In genomic region chr14:103652524-103652923, GRCm38 (mm10) we compare ENCODE assay signal across 14 mouse cellular contexts. TPM values are rescaled to one million over a fixed set of nuclear protein-coding genes. Genes with fewer than 3 reads are reported as not detected.
DNase-seq lines count a peak whose midpoint lies in the region; ATAC-seq and TF ChIP-seq lines count a peak whose summit lies in the region.
"Had no signal": no experiment of that assay in that cellular context is flagged by ENCODE, and none has a peak within 500 bp of the region (broad histone marks: within the 10 kb centered on the region; RNA-seq: fewer than 3 reads in every experiment).

No protein-coding gene starts in this region.

- DNase-seq in CH12.LX (ENCODE audit: extremely low read depth), result no peak
- no peak for DNase-seq in forebrain, embryonic 11.5 days (ENCODE audit: low spot score)
- DNase-seq in frontal cortex, adult 2 months (ENCODE audit: extremely low spot score in 1 of 2, low spot score in 1 of 2), result no peak
- DNase-seq in embryo, embryonic 9.5 days (ENCODE audit: extremely low spot score), result no peak
- DNase-seq: adrenal gland, postnatal 25 days; cerebellum, adult 8-10 months; layer of hippocampus, adult 9-11 months; lung, embryonic 14.5 days had no signal

- H3K4me1 ChIP-seq in CH12.LX (ENCODE audit: control insufficient read depth in 1 of 2, insufficient read depth in 2 of 2), result peaks cover 5 to 48% of the 10 kb centered on the region in 2 experiments; a peak in 3 of 4 replicates
- H3K4me1 ChIP-seq in forebrain, embryonic 11.5 days (replicated peaks; ENCODE audit: control insufficient read depth, insufficient read depth, low read length), result peaks cover 7% of the 10 kb centered on the region
- peaks cover 42% of the 10 kb centered on the region for H3K4me1 ChIP-seq in hindbrain, embryonic 12.5 days
- peaks cover 66% of the 10 kb centered on the region for H3K4me1 ChIP-seq in midbrain, embryonic 15.5 days

- TF ChIP-seq CTCF in CH12.LX (conservative IDR thresholded peaks at IDR 0.05 in 1 of 2, IDR thresholded peaks at IDR 0.05 in 1 of 2; ENCODE audit: low read depth in 2 of 2, low read length in 2 of 2), result no peak

- H3K79me2 ChIP-seq in CH12.LX (replicated peaks; ENCODE audit: control insufficient read depth, extremely low read depth, insufficient read depth, poor library complexity, severe bottlenecking), result peaks cover 33% of the 10 kb centered on the region

- H3K9me3 ChIP-seq in CH12.LX (replicated peaks; ENCODE audit: low read length), result no peaks in the 10 kb centered on the region
- H3K9me3 ChIP-seq in forebrain, embryonic 11.5 days (ENCODE audit: control insufficient read depth, low read length), result no peaks in the 10 kb centered on the region
- no peaks in the 10 kb centered on the region for H3K9me3 ChIP-seq in hindbrain, embryonic 12.5 days (replicated peaks)
- H3K9me3 ChIP-seq in midbrain, embryonic 15.5 days, result no peaks in the 10 kb centered on the region
- H3K9me3 ChIP-seq: heart, embryonic 15.5 days had no signal

- peak overlapping the region; percentile 92 for H3K4me2 ChIP-seq in CH12.LX (ENCODE audit: insufficient read depth, low read depth, poor library complexity, severe bottlenecking)
- H3K4me2 ChIP-seq in forebrain, embryonic 11.5 days (ENCODE audit: low read depth, low read length, severe bottlenecking), result 0 out of 2 replicates have a peak overlapping the region, but pooled peaks have one; percentile 15
- peak overlapping the region; percentile 66 for H3K4me2 ChIP-seq in hindbrain, embryonic 12.5 days (replicated peaks)
- peak overlapping the region; percentile 67 for H3K4me2 ChIP-seq in midbrain, embryonic 15.5 days
- H3K4me2 ChIP-seq: heart, embryonic 15.5 days; lung, embryonic 14.5 days had no signal

- WGBS in forebrain, embryonic 11.5 days, result 82% methylated on average over 5 of the region's 5 CpGs
- 80% methylated on average over 5 of the region's 5 CpGs for WGBS in hindbrain, embryonic 12.5 days
- 76% methylated on average over 5 of the region's 5 CpGs for WGBS in midbrain, embryonic 15.5 days

- dilution Hi-C loops in CH12.LX (cut with MboI; ENCODE audit: extremely low pct_ligation_motif_present, extremely low pct_unique_long_range_greater_than_20kb, low sequenced_read_pairs), result no loop called here

- H3K4me3 ChIP-seq in CH12.LX (replicated peaks in 1 of 3; ENCODE audit: low read depth in 2 of 3, low read length in 2 of 3, poor library complexity in 1 of 3), result peak overlapping the region in 1 of 3 experiments; percentile 58
- no peak overlapping the region; the same call in 1 of the 2 replicates for H3K4me3 ChIP-seq in forebrain, embryonic 11.5 days (ENCODE audit: low read depth, low read length)
- H3K4me3 ChIP-seq in hindbrain, embryonic 12.5 days, result no peak overlapping the region
- peak overlapping the region; percentile 100; the same call in 1 of the 2 replicates for H3K4me3 ChIP-seq in midbrain, embryonic 15.5 days
- H3K4me3 ChIP-seq: heart, embryonic 15.5 days had no signal

- peaks cover 0 to 3% of the 10 kb centered on the region in 2 experiments for H3K36me3 ChIP-seq in CH12.LX (replicated peaks in 1 of 2; ENCODE audit: control insufficient read depth in 1 of 2, insufficient read depth in 1 of 2, low read length in 1 of 2)
- H3K36me3 ChIP-seq in forebrain, embryonic 11.5 days (ENCODE audit: control insufficient read depth, insufficient read depth, low read length), result no peaks in the 10 kb centered on the region; the same call in 1 of the 2 replicates
- H3K36me3 ChIP-seq in hindbrain, embryonic 12.5 days, result 0 out of 2 replicates have a peak, but pooled peaks cover 2% of the 10 kb centered on the region
- no peaks in the 10 kb centered on the region for H3K36me3 ChIP-seq in midbrain, embryonic 15.5 days (replicated peaks)
- H3K36me3 ChIP-seq: heart, embryonic 15.5 days had no signal

- in situ Hi-C loops in CH12.LX (cut with MboI; ENCODE audit: low pct_ligation_motif_present, low pct_unique_long_range_greater_than_20kb, low sequenced_read_pairs), result no loop called here

- no peak for TF ChIP-seq EP300 in CH12.LX (IDR thresholded peaks at IDR 0.05; ENCODE audit: low read length)

- no peak for ATAC-seq in forebrain, embryonic 11.5 days (replicated peaks; ENCODE audit: low FRiP score)
- no peak for ATAC-seq in hindbrain, embryonic 12.5 days (ENCODE audit: low FRiP score)
- ATAC-seq in midbrain, embryonic 15.5 days (replicated peaks), result no peak
- ATAC-seq in monocyte, adult 5-6 weeks (replicated peaks; ENCODE audit: insufficient number of reproducible peaks, low FRiP score, low TSS enrichment, poor library complexity, severe bottlenecking), result no peak

- TF ChIP-seq POLR2A in CH12.LX (IDR thresholded peaks at IDR 0.05; ENCODE audit: low read depth, low read length), result no peak

- no peaks in the 10 kb centered on the region for H3K27me3 ChIP-seq in CH12.LX (replicated peaks)
- no peaks in the 10 kb centered on the region for H3K27me3 ChIP-seq in forebrain, embryonic 11.5 days (ENCODE audit: control insufficient read depth, insufficient read depth, low read length)
- H3K27me3 ChIP-seq in hindbrain, embryonic 12.5 days, result no peaks in the 10 kb centered on the region
- no peaks in the 10 kb centered on the region for H3K27me3 ChIP-seq in midbrain, embryonic 15.5 days (replicated peaks)

- TF ChIP-seq RAD21 in CH12.LX (IDR thresholded peaks at IDR 0.05; ENCODE audit: low read depth, low read length), result no peak

- H3K27ac ChIP-seq in CH12.LX (ENCODE audit: insufficient read depth, low read depth), result no peak overlapping the region
- no peak overlapping the region for H3K27ac ChIP-seq in forebrain, embryonic 11.5 days (ENCODE audit: low read depth, low read length)
- H3K27ac ChIP-seq in hindbrain, embryonic 12.5 days, result no peak overlapping the region
- no peak overlapping the region for H3K27ac ChIP-seq in midbrain, embryonic 15.5 days
- H3K27ac ChIP-seq: heart, embryonic 15.5 days; kidney, postnatal 0 days; macrophage had no signal

- peak overlapping the region; percentile 53 for H3K9ac ChIP-seq in CH12.LX (ENCODE audit: insufficient read depth, low read depth)
- no peak overlapping the region for H3K9ac ChIP-seq in forebrain, embryonic 11.5 days (ENCODE audit: low read length)
- no peak overlapping the region for H3K9ac ChIP-seq in hindbrain, embryonic 12.5 days
- H3K9ac ChIP-seq in midbrain, embryonic 15.5 days, result no peak overlapping the region
- H3K9ac ChIP-seq: heart, embryonic 15.5 days; lung, embryonic 14.5 days had no signal

TF ChIP-seq in CH12.LX, 34 proteins besides CTCF, POLR2A, EP300 and RAD21:
- TF ChIP-seq KAT2A (IDR thresholded peaks at IDR 0.05; ENCODE audit: insufficient replicate concordance, low read length), result no peak
- 0 out of 2 replicates have a peak, but pooled peaks have one; percentile 18 for TF ChIP-seq MXI1 (IDR thresholded peaks at IDR 0.05; ENCODE audit: low read depth, low read length)
- TF ChIP-seq UBTF (IDR thresholded peaks at IDR 0.05; ENCODE audit: low read depth, low read length), result no peak
- no peak for TF ChIP-seq HCFC1 (IDR thresholded peaks at IDR 0.05; ENCODE audit: low read depth, low read length)
- no peak for TF ChIP-seq ZKSCAN1 (IDR thresholded peaks at IDR 0.05; ENCODE audit: borderline replicate concordance, low read depth, low read length)
- no peak for TF ChIP-seq ZC3H11A (IDR thresholded peaks at IDR 0.05; ENCODE audit: low read depth, low read length)
- TF ChIP-seq ELF1 (IDR thresholded peaks at IDR 0.05; ENCODE audit: low read depth, low read length), result peak; percentile 55; the same call in 1 of the 2 replicates
- TF ChIP-seq ETS1 (conservative IDR thresholded peaks at IDR 0.05; ENCODE audit: low read depth, low read length), result no peak
- TF ChIP-seq POLR2AphosphoS2 (IDR thresholded peaks at IDR 0.05; ENCODE audit: low read depth, low read length), result no peak
- TF ChIP-seq TCF12 (IDR thresholded peaks at IDR 0.05; ENCODE audit: low read depth, low read length), result no peak

RNA-seq across cellular contexts. Expression of gene Slain1, which starts 2.5 kb away (rescaled TPM):
- total RNA-seq in CH12.LX (2012; rRNA removed), result 13.1 and 15.0 TPM in 2 replicates
- total RNA-seq in CH12.LX (2014; rRNA removed), result 14.8 and 15.9 TPM in 2 replicates
- polyA plus RNA-seq in CH12.LX (2012; ENCODE audit: insufficient read length, low read depth), result 8.2 and 13.6 TPM in 2 replicates
- polyA plus RNA-seq in forebrain, embryonic 11.5 days (2014; fragmentation: Nextera tagmentation; extraction: Ambion mirVana), result 17.1 and 23.2 TPM in 2 replicates
- 19.9 and 22.8 TPM in 2 replicates for polyA plus RNA-seq in hindbrain, embryonic 12.5 days (2016; fragmentation: Nextera tagmentation; extraction: Ambion mirVana)
- polyA plus RNA-seq in midbrain, embryonic 15.5 days (2015; fragmentation: Nextera tagmentation; extraction: Ambion mirVana), result 21.7 TPM in 2 replicates
- polyA plus RNA-seq in frontal cortex, adult 2 months (2012; rRNA removed), result 54.4 and 55.8 TPM in 2 replicates
- 10.5 to 23.0 TPM (median 12.2 TPM) in 3 replicates for total RNA-seq in monocyte, adult 5-6 weeks (2017)

Comparison
In these comparisons a context has a peak if more than half of its experiments do, and no peak if none do; other contexts are left out.
1. H3K4me2 ChIP-seq: peak in every context shown above with its lines; median percentile 92 in CH12.LX; 67 in midbrain, embryonic 15.5 days; 66 in hindbrain, embryonic 12.5 days; 15 in forebrain, embryonic 11.5 days.